Mouse (Mus musculus) stomach, postnatal 0 days (tissue): ENCODE data around the gene Manf.

Experiments used
- CTCF ChIP-seq: IDR thresholded peaks from 2 replicates; pipeline ENCODE4 v1.5.1; 2016; ENCODE audit warnings: antibody characterized with exemption, low read depth, mild to moderate bottlenecking, moderate library complexity
- EP300 ChIP-seq: optimal IDR thresholded peaks from 2 replicates; pipeline ENCODE3; 2016; ENCODE audit warnings: antibody characterized with exemption

DNA sequence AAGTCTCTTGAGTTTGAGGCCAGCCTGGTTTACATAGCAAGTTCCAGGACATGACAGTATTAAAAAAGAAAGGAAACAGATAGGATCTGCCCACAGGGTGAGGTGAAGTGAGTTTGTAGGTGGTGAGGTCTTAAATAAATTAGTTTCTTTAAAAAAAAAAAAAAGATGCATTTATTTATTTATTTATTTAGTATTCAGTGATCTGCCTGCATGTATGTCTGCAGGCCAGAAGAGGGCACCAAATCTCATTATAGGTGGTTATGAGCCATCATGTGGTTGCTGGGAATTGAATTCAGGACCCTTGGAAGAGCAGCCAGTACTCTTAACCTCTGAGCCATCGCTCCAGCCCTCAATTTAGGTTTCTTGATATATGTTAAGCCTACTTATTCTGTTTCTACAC, 51.2 kb downstream of the Manf start:
- peak; percentile 55 for TF ChIP-seq CTCF
- no peak for TF ChIP-seq EP300
